Mouse (Mus musculus): ENCODE results near the gene Arap2. TPM values are rescaled to one million over a fixed set of nuclear protein-coding genes. Genes with fewer than 3 reads are reported as not detected.

Gene Arap2
- polyA plus RNA-seq (2015; fragmentation: Nextera tagmentation; extraction: Ambion mirVana): 5.9 and 9.6 TPM in 2 replicates

GRCm38 (mm10) chr5:62765784-62766701 is at the start of gene Arap2:
TSS of gene Arap2 (minus strand) at chr5:62766159.

GRCm38 (mm10) chr5:62813402-62814071 is 47.6 kb upstream of the Arap2 start, which contains the start of gene Dthd1:
TSS of gene Dthd1 (plus strand) at chr5:62813823.

Other genes with a start within 250 kb of the Arap2 start
- not detected in 2 replicates for gene Dthd1, start 47.7 kb upstream of the Arap2 start, polyA plus RNA-seq (2015; fragmentation: Nextera tagmentation; extraction: Ambion mirVana)